Mouse (Mus musculus) cerebellum, adult 18-20 months (tissue): ENCODE measurements around the gene Prelp.

ENCODE experiments used
- DNase-seq, 2 experiments: peaks; one replicate each; pipeline ENCODE4 v3.0.0; 2021

Gene Prelp

DNA sequence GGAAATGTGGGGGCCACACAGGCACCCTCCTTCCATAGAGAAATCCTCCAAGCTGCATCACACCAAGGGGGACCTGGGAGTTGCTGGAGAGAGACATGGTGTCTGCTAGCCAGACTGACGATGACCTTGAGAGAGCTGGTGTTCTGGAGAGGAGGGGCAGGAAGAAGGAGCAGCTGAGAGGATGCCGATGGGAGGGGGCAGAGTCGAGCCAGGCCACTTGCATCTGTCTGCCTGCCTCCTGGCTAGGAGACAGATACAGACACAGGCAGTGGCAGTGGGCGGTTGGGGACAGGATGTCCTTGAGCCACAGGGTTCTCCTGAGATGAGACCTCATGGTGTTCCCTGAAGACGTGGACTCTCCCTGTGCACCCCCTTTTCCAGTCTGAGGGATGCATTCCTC lies 29.7 kb downstream of the Prelp start:
- DNase-seq: no peak

DNA sequence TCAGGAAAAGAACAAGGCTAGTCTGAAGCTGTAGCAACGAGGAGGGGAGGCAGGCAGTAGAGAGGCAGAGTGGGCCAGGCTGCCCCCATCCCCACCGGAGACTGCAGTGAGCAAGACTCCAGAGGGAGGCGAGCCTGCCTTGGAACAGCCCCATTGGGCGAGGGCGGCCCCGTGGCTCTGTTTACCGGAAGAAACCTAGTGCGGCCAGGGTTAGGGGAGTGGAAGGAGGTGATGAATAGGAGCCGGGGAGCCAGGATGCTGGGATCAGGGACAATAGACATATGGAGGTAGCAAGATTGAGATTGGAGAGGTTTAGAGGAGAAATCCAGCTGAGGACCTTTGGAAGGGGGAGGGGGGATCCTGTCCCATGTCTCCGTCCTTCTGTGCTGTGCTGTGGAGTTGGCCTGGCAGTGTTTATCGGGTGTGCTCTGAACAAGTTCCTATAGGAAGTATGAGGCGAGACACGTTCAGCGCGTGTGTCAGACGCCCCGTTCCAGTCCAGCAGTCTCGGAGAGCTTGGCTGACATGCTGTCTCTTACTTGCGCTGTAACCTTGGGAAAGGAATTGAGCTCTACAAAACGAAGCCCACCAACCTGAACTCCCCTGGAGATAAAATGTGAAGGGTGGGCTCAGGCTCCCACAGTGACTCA lies 31.1 kb downstream of the Prelp start:
- no peak for DNase-seq

GRCm38 (mm10) chr1:133887538-133888250 lies 33.5 kb downstream of the Prelp start:
- no peak for DNase-seq

GRCm38 (mm10) chr1:133887044-133887443 lies 34.2 kb downstream of the Prelp start:
- DNase-seq: peak; percentile 67 to 78

GRCm38 (mm10) chr1:133886431-133886830 lies 34.8 kb downstream of the Prelp start:
- DNase-seq: peak in 1 of 2 experiments; percentile 35

GRCm38 (mm10) chr1:133885811-133886210 lies 35.4 kb downstream of the Prelp start:
- no peak for DNase-seq

DNA sequence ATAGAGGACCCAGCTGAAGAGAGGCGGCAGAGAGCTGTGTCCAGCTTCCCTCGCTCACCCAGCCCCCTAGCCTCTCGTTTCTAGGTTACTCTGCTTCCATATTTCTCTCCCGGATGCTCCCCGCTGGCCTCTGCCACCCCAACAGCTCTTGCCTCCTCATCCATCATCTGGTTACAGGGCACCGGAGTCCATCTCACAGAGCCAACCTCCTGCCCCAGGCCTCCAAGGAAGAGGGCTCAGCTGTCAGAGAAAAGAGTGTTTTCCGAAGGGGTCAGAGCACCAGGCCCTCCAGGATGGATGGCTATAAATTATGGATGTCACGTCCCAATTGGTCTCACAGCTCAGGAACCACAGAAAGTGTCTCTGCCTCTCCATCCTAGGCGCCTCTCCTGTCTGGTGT lies 36.5 kb downstream of the Prelp start:
- DNase-seq: no peak

DNA sequence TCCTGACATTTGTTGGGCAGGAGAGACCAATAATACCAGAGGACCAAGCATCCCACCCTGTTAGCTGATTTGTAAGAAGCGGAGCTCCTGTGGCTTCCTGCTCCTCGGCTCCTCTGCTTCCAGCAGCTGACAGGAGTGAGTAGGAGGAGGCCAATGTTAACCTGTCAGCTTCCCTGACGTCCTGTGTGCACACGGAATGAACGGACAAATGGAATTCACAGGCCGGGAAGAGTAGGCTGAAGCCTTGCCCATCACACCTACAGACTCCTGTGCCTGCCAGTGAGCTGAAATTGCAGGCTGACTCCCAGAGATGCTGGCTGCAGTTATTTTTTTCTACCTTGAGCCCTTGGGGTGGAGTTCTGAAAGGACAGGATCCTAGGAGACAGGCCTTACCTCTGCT lies 37.1 kb downstream of the Prelp start:
- no peak for DNase-seq

DNA sequence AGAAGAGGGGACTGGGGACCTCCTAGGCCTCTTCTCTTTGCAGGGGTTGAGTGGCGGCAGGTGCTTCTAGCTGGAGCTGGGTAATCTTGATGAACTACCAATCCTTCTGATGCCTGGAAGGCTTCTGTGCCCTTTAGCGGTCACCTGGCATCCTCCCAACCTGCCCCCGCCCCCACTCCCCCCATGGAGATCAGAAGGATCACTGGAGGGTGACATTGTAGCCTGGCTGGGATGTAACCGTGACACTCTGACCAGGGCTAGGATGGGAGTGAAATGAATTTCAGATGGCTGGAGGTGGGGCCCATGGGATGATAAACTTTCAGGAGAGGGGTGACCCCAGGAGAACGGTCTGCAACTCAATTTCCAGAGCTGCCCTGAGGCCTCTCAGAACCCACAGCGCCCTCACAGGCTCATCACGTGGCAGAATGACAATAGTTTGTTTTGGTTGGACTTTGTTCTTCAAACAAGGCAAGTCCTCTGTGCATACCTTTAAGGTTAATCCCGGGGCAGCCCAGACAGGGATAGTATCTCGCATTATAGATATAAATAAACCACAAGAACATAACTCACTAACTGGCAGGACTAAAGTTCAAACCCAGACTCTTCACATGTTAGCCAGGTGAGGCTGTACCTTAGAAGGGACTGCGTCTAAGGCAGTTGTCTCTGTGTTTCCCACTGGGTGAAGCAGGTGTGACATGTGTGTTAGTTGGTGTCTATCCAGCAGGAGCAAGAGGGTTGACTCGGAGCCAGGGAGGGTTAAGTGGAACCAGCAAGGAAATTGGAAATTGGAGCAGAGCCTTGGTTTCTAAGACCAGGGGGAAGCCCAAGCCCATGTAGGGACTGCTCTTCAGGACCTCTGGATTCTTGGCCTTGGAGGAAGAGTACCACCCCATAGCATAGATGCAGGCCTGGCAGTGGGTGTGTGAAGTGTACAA lies 38.7 kb downstream of the Prelp start:
- DNase-seq: peak in 1 of 2 experiments; percentile 30

GRCm38 (mm10) chr1:133881813-133882212 lies 39.4 kb downstream of the Prelp start:
- no peak for DNase-seq

GRCm38 (mm10) chr1:133878825-133879423 lies 42.3 kb downstream of the Prelp start:
- no peak for DNase-seq

GRCm38 (mm10) chr1:133876936-133877335 lies 44.3 kb downstream of the Prelp start:
- DNase-seq: no peak

DNA sequence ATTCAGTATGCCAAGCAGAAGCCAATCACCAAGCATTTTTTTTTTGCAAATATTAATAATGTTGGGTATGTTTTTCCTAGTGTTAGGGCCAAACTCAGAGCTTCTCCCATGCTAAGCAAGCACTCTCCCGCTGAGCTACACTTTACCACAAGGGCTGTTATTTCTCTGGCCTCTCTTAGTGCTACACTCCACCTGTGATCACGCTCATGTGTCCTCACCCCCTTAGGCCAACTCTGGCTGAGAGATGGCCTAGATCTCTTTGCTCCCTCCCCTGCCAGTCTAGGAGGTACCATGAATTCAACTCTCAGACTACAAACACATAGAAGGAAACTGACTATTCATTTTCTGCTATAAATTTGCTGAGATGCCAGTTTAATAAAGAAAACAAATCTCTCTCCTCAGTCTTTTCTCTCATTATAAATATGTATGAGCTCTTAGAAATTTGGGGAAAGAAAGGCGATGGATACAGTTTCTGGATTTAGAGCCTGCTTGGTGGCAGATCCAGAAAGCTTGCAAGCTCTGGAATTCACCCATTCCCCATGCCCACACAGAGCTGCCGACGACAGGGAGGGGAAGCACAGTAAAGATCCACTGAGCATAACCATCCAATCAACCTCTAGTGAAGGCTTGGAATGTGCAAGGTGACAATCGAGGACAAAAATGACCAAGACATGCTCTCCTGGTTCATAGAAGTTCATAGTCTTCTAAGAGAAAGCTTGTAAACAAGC lies 48.0 kb downstream of the Prelp start:
- DNase-seq: peak; percentile 58 to 72

DNA sequence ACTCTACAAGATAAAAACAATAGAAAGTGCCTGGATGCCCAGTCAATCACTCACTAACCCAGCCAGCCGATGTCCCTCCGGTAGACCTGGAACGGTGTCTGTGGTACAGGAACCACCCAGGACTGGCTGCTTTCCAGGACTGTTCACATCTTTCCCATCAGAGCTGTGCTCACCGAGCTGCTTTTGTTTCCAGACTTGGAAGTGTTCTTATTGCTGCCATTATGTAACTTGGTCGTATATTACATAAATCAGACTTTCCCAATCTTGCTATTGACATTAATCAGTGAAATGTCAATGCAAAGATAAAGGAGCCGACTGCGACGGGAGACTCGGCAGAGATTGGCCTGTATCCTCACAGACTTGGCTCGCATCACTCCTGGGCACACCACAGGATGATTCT lies 50.0 kb downstream of the Prelp start:
- peak; percentile 71 to 73 for DNase-seq

DNA sequence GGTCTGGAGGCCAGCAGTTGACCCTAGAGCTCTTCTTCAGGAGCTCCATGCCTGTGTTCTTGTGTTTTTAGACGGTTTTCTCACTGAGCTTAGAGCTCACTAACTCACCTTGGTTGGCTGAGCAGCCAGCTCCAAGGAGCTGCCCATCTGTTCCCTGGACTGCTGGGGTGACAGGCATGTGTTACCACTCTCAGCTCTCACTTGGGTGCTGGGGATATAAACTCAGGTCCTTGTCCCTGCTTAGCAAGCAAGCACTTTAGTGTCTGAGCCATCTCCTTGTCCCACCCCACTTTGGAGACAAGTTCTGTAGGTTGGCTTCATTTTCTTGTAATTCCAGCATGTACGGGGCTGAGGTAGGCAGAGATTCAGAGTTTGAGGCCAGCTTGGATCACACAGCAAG lies 52.0 kb downstream of the Prelp start:
- peak; percentile 75 to 84 for DNase-seq

DNA sequence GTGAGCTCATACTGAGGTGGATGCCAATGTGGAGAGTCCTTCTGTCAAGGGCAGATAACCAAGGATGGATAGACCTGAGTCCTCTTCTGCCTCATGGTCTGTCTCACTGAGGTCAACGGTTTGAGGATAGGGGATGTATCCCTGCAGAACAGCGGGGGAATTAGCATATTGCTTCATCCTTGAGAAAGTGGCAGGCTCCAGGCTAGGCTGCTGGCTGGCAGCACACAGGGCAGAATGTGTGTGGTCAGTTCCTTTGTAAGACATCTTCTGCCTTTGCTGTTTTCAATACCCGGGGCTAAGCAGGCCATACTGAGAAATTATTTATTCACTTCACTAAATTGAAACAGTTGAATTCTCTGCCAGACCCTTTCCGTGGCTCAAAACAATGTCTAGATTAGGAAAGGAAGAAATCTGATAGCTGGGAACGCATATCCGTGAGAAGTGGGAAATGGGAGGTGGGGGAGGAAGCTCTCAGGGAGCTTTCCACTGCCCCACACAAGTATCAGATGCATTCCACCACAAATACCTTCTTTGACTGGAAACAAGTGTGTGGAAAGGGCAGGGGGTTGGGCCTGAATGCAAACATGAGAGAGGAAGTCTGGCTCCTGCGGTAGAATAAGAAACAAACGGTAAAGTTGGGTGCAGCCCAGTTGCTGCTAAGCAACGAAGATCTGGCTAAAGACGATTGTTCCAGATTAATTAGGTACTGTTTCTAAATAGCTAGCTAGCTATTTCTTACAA lies 57.8 kb downstream of the Prelp start:
- DNase-seq: no peak

DNA sequence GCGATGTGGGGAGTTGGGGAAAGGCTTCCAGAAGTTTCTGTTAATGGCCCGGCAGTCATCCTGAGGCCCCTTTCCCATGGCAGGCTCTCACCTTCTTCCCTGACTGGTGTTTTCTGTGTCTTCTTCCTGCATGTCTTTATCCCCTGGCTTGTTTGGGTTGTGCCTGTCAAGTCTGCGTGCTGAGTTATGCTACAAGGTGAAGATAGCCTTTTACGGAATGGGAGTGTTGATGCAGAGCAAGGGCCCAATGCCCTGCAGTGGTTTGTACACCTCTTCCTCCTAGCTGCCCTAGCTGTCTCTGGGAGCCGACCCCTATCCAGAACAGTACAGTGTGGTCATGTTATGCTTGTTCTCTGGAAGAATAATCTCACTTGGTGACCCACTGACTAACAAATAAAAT lies 60.2 kb downstream of the Prelp start:
- no peak for DNase-seq
